ENCODE assay signal across 1 mouse cellular context in genomic region chr8:13334671-13335070, GRCm38 (mm10).
TF ChIP-seq lines count a peak whose summit lies in the region.

No protein-coding gene starts in this region.

TF ChIP-seq in MEL, 35 proteins besides CTCF, POLR2A, EP300 and RAD21:
- TF ChIP-seq UBTF (IDR thresholded peaks at IDR 0.05; ENCODE audit: borderline replicate concordance, insufficient read depth, low read depth, low read length) (no peak), SMC3 (IDR thresholded peaks at IDR 0.05; ENCODE audit: low read depth, low read length) (peak; percentile 33; the same call in 1 of the 2 replicates), CHD2 (IDR thresholded peaks at IDR 0.05; ENCODE audit: low read length) (no peak), MYC (IDR thresholded peaks at IDR 0.05; ENCODE audit: low read depth, low read length) (peak; percentile 56; the same call in 1 of the 2 replicates), ELF1 (IDR thresholded peaks at IDR 0.05; ENCODE audit: low read depth, low read length) (no peak)
